Mouse (Mus musculus) liver (tissue): ENCODE measurements at regions not wholly inside any gene's neighbourhood (a gene's known extent, or its start where the extent isn't known, plus 50 kb on each side); places are given as distances from the start of the nearest gene placed in this dataset.
A peak's percentile ranks its signal among the peaks of the same experiment; 100 is the strongest.

Source experiments
- DNase-seq: peaks from one replicate; pipeline ENCODE4 v3.0.0-alpha.2; 2020; ENCODE audit warnings: mixed read lengths

DNA sequence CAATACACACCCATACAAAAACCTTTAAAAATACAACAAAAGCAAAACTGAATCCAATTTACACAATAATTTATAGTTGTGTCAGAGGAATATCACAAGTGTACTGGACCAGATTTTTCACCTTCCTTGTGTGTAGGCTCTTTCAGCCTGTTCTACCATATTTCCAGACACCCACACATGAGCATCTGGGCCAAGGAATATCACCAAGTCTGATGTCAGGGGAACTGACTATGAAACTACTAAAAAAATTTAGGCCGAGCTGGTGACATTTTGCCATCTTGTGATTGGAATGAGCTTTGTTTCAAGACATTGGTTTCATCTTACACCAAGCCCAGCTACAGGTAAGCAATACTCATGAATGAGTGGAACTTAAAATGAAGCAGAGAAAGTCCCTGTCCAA, 234.9 kb upstream of the Emcn start:
- DNase-seq, result no peak

- DNase-seq, result no peak
These were observed 232.7 kb upstream of the Emcn start for GRCm38 (mm10) chr3:137108197-137108596.

DNA sequence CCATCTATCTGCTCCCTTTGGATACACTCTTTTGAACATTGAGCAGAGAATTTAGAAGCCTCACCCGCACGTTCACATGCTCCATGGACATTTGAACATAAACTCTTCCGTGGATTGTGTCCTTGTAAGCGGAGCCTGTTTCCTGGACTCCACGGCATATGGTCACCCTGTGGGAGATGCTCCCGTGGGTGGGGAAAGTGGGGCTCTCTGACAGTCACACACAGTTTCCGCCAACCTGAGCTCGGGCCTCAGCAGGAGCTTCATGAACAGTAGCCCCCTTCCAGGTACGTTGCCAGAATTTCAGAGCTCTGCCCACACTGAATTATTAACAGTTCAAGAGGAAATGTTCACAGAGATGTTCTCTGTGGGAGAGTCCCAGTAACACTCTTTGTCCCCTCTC, 231.1 kb upstream of the Emcn start:
- DNase-seq, result no peak

DNA sequence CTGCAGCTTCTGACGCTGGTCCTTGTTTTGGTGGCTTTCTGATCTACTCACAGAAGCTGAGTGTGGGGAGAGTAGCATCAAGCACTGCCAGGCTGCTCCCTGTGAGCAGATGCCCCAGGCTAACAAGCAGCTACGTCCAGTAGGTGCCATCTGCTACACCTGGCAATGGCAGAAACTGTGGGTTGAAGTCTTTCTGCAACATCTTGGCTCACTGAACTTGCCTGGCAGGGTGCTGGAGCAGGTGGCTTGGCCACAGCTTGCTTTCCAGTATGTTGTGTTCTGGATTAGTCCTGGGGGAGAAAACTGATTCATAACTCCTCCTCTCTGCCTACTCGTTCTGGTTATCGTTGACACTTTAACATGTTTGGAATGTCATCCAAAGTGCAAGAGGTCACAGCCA, 230.4 kb upstream of the Emcn start:
- no peak for DNase-seq

DNA sequence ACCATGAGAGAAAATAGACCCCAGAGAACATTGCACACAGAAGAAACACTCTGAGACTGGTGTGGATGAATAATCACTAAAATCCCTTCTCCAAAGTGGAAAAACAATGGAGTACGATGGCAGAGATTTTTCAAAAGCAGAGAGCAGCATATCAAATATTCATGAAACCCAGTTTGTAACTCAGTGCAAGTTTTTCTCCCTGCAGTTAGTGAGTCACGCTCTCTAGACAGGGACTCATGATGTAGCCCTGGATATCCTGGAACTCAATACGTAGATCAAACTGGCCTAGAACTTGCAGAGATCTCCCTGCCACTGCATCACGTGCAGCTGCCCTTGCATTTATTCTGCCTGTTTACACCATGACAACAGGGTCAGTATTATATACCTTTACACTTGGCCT, 210.9 kb upstream of the Emcn start:
- no peak for DNase-seq

DNA sequence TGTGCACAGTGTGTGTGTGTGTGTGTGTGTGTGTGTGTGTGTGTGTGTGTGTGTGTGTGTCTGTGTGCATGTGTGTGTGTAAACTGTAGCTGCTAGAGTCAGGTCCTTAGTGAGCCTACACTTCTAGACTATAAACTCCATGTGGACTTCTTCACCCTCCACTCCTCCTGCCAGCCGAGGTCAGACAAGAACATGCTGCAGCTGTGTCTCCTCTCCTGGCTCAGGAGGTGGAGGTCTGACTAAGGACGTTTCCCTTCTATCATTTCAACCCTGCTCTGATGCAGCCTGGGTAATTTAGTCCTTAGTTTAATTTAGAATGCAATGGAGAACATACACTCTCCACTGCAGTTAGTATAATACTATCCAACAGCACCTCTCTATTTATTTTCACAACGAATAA, 198.8 kb upstream of the Emcn start:
- DNase-seq, result no peak

DNA sequence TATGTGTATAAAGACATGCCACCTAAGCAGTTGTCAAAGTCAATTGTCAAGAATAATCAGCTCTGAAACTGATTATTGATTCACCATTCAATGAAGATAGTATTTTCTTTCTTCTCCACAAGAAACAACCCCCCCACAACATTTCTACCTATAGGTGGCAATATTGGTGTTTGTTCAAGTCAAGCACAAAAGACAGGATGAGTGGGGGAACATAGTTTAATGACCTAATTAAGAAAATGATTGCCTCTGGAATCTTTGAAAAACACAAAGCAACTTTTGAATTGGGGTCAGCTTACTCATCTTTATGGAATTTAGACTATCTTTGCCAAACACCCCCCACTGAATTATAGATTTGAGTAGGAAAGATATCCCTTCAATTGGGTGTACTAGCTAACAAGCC, 194.8 kb upstream of the Emcn start:
- no peak for DNase-seq

DNA sequence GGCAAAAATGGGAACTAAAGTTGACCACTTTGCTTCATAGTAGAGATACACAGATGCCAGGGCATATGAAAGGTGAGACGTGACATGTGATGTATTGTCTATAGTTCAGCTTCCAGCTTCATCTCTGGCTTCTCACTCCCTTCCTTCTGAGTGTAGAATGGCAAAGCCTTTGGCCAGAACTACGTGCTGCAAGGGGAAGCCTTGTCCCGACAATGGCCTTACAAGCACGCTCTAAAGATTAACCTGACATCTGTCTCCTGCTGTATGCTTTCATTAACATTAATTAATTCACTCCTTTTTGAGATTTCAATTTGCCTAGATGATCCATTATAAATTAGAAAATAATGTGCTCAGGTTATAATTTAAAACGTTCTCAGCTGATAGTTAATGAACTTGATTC, 193.5 kb upstream of the Emcn start:
- DNase-seq, result no peak

DNA sequence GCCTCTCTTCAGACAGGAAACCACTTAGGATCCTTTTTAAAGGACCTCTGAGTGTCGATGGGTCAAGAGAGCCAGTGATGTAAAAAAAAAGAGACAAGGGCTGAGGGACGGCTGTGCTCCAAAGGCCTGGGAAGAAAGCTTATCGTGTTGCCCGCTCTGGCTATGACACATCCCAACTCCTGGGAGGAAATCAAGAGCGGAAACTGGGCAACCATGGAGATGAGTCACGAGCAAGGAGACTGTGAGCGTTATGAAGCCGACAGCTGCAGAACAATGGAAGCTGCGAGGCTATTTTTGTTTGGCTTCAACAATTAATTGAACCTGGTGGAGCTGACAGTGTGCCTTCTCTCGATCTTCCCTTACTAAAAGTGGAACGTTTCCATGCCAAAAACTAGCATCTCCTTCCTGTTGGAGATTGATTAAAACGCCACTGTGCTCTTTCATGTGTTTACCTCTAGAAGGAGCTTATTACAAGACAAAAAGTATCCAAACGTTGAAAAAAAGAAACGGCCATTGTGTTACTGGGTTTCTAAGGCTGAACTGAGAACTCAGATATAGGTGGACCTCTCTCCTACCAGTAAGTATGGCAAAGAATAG, 190.4 kb upstream of the Emcn start:
- DNase-seq, result peak; percentile 14

DNA sequence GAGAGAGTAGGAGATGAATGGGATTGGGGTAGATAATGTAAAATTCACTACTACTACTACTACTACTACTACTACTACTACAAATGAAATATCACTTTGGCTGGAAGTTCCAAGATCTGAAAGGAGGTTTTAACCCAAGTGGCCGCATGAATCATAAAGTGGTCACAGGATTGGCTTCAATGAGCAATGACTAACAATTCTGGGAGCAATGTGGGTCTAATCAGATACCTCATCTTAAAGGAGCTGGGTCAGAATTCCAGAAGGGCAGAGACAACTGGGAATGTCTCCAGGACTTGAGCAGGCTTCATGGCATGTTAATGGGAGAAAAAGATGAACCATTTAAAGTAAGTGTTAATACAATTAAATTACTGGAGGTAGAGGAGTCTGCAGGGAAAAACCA, 189.4 kb upstream of the Emcn start:
- no peak for DNase-seq

- DNase-seq, result no peak
These were observed 187.6 kb upstream of the Emcn start for GRCm38 (mm10) chr3:137153234-137153633.

DNA sequence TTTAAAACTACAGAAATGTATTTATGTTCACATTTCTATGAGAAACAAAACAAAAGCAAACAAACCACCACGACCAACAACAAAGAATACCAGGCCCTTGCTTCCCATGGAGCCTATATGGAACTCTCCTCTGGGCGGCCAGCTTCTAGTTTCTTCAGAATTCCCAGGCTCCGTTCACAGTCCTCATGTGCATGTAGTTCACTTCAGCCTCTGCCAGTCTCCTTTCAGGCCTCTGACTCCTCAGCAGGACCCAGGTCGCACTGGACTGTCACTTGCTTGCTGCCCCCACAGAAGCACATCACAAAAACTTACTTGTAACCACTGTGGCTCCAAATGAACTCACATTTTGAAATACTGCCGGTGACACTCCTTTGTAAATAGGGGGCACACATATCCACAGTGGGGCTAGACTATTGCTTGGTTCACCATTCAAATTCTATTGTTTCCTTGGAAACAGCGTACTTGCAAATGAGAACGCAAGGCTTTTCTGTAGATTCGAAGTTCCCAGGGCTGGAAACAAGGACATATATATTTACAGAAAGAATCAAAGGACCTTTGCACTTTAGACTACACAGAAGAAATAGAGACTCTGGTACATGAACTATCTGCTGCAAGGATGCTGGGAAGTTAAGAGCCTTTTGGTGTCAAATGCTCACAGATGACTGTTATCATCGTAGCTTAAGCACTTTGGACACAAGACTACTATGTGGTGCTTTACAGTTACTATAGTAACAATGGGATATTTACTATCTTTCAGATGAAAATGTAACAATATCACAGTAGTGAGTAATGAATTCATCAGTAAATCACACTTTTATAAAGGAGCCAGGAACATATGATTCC, 186.4 kb upstream of the Emcn start:
- no peak for DNase-seq

DNA sequence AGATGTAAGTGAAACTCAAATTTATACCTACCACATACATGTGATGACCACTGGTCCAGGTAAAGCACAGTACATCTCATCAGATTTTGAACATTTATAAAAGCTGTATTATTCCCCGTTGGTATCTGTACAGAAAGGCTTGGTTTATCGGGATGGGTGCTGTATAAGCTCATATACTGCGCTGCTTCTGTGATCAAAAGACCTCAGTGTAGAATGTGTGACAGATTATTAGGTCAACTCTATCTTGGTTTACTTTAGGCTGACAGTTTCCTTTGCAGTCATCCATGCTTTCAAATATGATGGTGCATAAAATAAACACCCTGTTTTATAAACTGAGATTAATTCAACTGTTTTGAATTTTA, 185.8 kb upstream of the Emcn start:
- no peak for DNase-seq

DNA sequence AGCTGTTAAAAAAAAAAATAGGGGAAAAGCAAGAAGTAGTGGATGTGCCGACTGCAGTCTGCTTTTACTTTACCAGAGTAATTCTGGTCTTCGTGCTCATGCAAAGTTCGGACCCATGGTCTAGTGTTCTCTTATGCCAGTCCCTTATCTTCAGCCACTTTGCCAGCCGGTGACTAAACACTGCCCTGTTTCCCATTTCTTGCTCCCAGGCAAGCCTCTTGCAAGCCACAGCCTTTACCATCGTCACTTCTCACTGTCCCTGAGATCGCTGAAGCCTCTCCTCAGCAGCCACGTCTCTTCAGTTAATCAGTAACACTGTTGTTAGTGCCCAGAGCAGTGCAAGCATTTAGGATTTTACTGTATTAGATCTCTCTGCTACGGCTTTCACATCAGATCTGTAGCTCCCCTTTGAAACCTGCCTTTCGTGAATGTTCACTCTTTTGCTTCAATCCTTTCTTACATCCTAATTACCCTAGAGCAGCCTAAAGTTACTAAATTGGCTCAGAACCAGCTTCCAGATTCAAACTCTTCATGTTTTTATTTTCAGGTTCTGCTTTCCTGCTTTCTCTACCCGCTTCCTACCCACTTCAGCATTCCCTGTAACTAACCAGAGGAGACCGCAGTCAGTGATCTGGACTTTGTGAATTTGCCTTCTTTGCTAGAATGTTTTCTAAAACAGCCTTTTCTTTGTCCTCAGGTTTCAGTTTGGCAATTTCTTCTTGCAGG, 184.5 kb upstream of the Emcn start:
- DNase-seq, result no peak

DNA sequence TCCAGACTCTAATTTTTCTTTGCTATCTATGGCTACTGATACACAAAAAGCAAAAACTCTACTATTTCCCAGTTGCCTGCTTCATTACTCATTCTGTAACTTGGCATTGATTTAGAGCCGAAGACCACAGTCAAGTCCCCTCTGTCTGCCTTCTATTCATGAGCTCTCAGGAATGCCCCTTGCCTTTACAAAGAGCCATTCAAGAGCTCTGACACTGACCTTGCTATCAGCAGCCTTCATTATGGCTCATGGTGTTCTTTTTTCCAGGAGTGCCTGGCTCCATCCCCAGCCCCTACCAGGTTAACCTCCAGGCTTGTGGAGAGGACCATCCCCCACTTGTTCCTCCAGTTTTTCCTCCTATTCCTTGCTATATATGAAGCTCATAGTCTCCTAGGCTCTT, 151.8 kb upstream of the Emcn start:
- DNase-seq, result no peak

DNA sequence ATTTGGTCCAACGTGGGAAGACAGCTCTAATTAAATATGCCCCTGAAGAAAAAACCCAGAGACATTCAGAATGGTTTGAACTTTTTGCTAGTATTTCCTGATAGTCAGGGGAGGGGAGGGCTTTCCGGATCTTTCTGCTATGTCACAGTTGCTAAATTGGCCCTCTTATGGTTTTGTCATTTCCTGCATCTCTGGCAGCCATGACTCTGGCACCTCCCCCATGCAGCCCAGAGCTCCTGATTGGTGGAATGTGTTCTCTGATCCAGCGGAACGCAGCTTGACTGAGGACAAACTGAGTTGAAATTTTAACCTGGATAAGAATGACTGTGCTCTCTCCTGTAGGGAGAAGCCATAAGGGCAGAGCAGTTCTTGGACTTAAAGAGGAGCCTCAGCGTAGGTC, 150.4 kb upstream of the Emcn start:
- no peak for DNase-seq

- DNase-seq, result no peak
These were observed 149.9 kb upstream of the Emcn start for GRCm38 (mm10) chr3:137191009-137191408.

GRCm38 (mm10) chr3:137193873-137194272, 147.0 kb upstream of the Emcn start:
- no peak for DNase-seq

- DNase-seq, result no peak
These were observed 129.2 kb upstream of the Emcn start for GRCm38 (mm10) chr3:137211667-137212066.

GRCm38 (mm10) chr3:137216036-137216435, 124.8 kb upstream of the Emcn start:
- no peak for DNase-seq

DNA sequence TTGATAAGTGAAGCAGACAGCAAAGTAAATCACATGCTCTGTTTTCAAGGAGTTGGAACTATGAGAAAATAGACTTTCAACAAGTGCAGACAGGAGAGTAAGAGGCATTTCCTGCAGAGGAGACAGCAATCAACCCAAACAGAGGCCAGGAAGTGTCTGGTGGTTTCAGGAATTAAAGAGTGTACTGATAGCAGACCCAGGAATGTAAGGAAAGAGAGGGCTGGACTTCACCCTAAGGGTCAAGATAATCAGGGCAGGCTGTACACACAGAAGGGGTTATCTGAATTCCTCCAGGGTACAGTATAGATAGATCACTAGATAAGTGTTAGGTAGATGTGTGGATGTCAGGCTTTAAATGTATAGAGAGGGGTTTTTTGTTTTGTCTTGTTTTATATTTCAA, 123.6 kb upstream of the Emcn start:
- no peak for DNase-seq

DNA sequence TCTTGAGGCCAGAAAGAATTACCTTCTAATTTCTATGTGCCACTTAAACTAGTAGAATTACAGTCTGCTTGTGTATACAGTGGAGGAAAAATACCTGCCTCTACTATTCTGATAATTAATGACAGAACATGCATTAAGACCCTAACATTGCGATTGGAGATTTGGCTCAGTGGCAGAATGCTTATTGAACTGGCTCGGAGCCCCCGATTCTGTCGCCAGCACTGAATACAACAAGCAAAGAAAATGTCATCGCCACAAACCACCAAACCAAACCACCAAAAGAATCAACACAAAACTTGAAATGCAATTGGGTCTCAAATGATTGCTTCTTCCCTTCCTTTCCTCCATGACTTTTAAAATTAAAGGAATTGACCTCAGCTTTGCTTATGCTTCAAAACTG, 122.9 kb upstream of the Emcn start:
- DNase-seq, result no peak

- no peak for DNase-seq
These were observed 114.7 kb upstream of the Emcn start for GRCm38 (mm10) chr3:137226151-137226550.

DNA sequence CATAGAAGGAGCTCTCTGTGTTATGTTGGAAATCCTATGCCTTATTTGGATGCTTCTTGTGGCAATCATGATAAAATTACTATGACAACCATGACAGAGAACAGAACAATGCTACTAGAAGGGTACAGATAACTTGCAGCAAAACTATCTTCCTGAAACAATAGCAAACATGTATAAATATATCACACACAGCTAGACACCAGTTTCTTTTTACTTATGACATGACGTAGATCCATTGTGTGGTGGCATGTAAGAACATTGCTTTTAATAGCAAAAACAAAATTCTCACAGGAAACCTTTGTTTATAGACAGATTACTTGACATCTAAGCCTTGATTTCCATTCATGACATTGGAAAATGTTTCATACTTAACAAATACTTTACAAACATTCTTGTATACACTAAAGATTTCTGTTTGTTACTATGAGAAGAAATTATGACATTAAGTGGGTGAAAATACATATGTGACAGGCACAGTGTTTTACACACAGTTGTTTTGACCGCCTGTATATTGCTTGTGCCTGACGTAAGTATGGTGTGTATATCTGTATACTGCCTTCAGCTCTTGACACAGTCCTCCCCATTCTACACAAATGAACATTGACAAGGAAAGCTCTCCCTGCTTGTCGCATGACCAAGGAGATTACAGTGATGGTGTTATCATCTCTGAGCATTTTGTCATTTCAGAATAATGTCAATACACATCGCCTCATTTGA, 113.6 kb upstream of the Emcn start:
- DNase-seq, result no peak
